ENCODE assay signal across 10 mouse cellular contexts in genomic region chr4:155267639-155268175, GRCm38 (mm10). TPM values are rescaled to one million over a fixed set of nuclear protein-coding genes. Genes with fewer than 3 reads are reported as not detected.
A peak's percentile ranks its signal among the peaks of the same experiment; 100 is the strongest.
DNase-seq lines count a peak whose midpoint lies in the region; ATAC-seq lines count a peak whose summit lies in the region.
"Had no signal": no experiment of that assay in that cellular context is flagged by ENCODE, and none has a peak within 500 bp of the region (broad histone marks: within the 10 kb centered on the region; RNA-seq: fewer than 3 reads in every experiment).

No protein-coding gene starts in this region.

- H3K27ac ChIP-seq in embryonic facial prominence, embryonic 10.5 days (replicated peaks) = peak overlapping the region; percentile 40; the same call in 1 of the 2 replicates
- H3K27ac ChIP-seq in lung, embryonic 16.5 days (ENCODE audit: low read length) = peak overlapping the region; percentile 56; the same call in 1 of the 2 replicates
- H3K27ac ChIP-seq: layer of hippocampus, adult 2 months; macrophage had no signal

- DNase-seq in gastrocnemius, adult 18-20 months (ENCODE audit: low spot score) = peak; percentile 15
- no peak for DNase-seq in gastrocnemius, postnatal 25 days
- DNase-seq in embryonic facial prominence, embryonic 10.5 days (ENCODE audit: low spot score) = peak; percentile 40
- DNase-seq in kidney, adult 11 months = peak; percentile 25
- DNase-seq in urinary bladder, postnatal 14 days (ENCODE audit: low spot score) = no peak
- DNase-seq in thymus, adult 18-20 months = no peak
- no peak for DNase-seq in thymus, postnatal 14 days

- ATAC-seq in lung, embryonic 16.5 days (ENCODE audit: low read depth) = peak; percentile 73

- H3K36me3 ChIP-seq in embryonic facial prominence, embryonic 10.5 days (replicated peaks) = no peaks in the 10 kb centered on the region
- H3K36me3 ChIP-seq in lung, embryonic 16.5 days (ENCODE audit: control insufficient read depth, insufficient read depth, low read length) = no peaks in the 10 kb centered on the region

- H3K9me3 ChIP-seq in embryonic facial prominence, embryonic 10.5 days = no peaks in the 10 kb centered on the region
- H3K9me3 ChIP-seq in lung, embryonic 16.5 days (ENCODE audit: control insufficient read depth, low read length) = no peaks in the 10 kb centered on the region

- H3K4me2 ChIP-seq in lung, embryonic 16.5 days (ENCODE audit: low read depth, low read length) = no peak overlapping the region

- H3K4me1 ChIP-seq in embryonic facial prominence, embryonic 10.5 days = peaks cover 40% of the 10 kb centered on the region
- peaks cover 16% of the 10 kb centered on the region for H3K4me1 ChIP-seq in lung, embryonic 16.5 days (replicated peaks; ENCODE audit: control insufficient read depth, insufficient read depth, low read length)

- WGBS in embryonic facial prominence, embryonic 10.5 days = 61% methylated on average over 12 of the region's 12 CpGs
- WGBS in lung, embryonic 16.5 days = 33% methylated on average over 12 of the region's 12 CpGs

- H3K4me3 ChIP-seq in embryonic facial prominence, embryonic 10.5 days = no peak overlapping the region
- H3K4me3 ChIP-seq in lung, embryonic 16.5 days (ENCODE audit: low read length) = no peak overlapping the region
- H3K4me3 ChIP-seq: layer of hippocampus, adult 2 months had no signal

- no peaks in the 10 kb centered on the region for H3K27me3 ChIP-seq in embryonic facial prominence, embryonic 10.5 days (replicated peaks; ENCODE audit: low read depth, poor library complexity, severe bottlenecking)
- no peaks in the 10 kb centered on the region for H3K27me3 ChIP-seq in lung, embryonic 16.5 days (ENCODE audit: control insufficient read depth, insufficient read depth, low read depth, low read length)

- H3K9ac ChIP-seq in lung, embryonic 16.5 days (ENCODE audit: low read length) = no peak overlapping the region

RNA-seq across cellular contexts. Expression of gene Faap20, which starts 18.1 kb away (rescaled TPM):
- total RNA-seq in gastrocnemius, adult 18-20 months (2021) = 1 to 10 TPM; 5.2 to 6.6 TPM
- total RNA-seq in gastrocnemius, postnatal 25 days (2021) = 1 to 10 TPM; 5.3 to 8.2 TPM
- polyA plus RNA-seq in embryonic facial prominence, embryonic 10.5 days (2016; fragmentation: Nextera tagmentation; extraction: Ambion mirVana) = 99.6 and 100 TPM in 2 replicates
- 78.6 and 79.6 TPM in 2 replicates for polyA plus RNA-seq in lung, embryonic 16.5 days (2015; fragmentation: Nextera tagmentation; extraction: Ambion mirVana)

RNA-seq across cellular contexts. Expression of gene Ski, which starts 45.3 kb away (rescaled TPM):
- total RNA-seq in gastrocnemius, adult 18-20 months (2021) = 10 to 100 TPM; 28.3 to 31.3 TPM
- total RNA-seq in gastrocnemius, postnatal 25 days (2021) = 10 to 100 TPM; 31.3 to 34.7 TPM
- polyA plus RNA-seq in embryonic facial prominence, embryonic 10.5 days (2016; fragmentation: Nextera tagmentation; extraction: Ambion mirVana) = 8.5 and 10.7 TPM in 2 replicates
- polyA plus RNA-seq in lung, embryonic 16.5 days (2015; fragmentation: Nextera tagmentation; extraction: Ambion mirVana) = 15.8 and 16.7 TPM in 2 replicates

Comparison
In these comparisons a context has a peak if more than half of its experiments do, and no peak if none do; other contexts are left out.
1. DNase-seq: peak in gastrocnemius, adult 18-20 months (single experiment), embryonic facial prominence, embryonic 10.5 days (single experiment) and kidney, adult 11 months (single experiment); none in gastrocnemius, postnatal 25 days (single experiment), urinary bladder, postnatal 14 days (single experiment), thymus, adult 18-20 months (0 of 2) and thymus, postnatal 14 days (single experiment).